Mouse (Mus musculus) gastrocnemius, postnatal 25 days (tissue): Measurements from ENCODE around the gene Slc25a42. TPM values are rescaled to one million over a fixed set of nuclear protein-coding genes. Genes with fewer than 3 reads are reported as not detected.
A peak's percentile ranks its signal among the peaks of the same experiment; 100 is the strongest.
"Not testable (repeated sequence)": the region's sequence is repeated elsewhere in the genome, so short reads cannot be mapped to it uniquely, and the experiment has no call there.

Experiments used
- DNase-seq: peaks from one replicate; pipeline ENCODE4 v3.0.0; 2022
- long read RNA-seq, 2 experiments: library from polyadenylated mRNA; stranded (forward); transcript quantifications; one replicate each; pipeline ENCODE4 v2.0.0; 2021
- total RNA-seq, 2 experiments: library from RNA; stranded (reverse); gene quantifications; 1 replicate in 1 of 2; 2 replicates in 1 of 2; pipeline ENCODE4 v1.2.3; 2021

The Slc25a42 gene
- total RNA-seq = 10 to 100 TPM; 30.0 to 39.2 TPM
- long read RNA-seq, experiment 1, partial matches to known transcripts = 0 of 8 reads
- long read RNA-seq, experiment 1, other reads (novel, unspliced or antisense) = 6 of 8 reads
- long read RNA-seq, experiment 2, transcript Slc25a42-202 (8 exons, 3,196 nt) = major isoform, 6 of 11 reads
- long read RNA-seq, experiment 2, partial matches to known transcripts = 0 of 11 reads
- long read RNA-seq, experiment 2, other reads (novel, unspliced or antisense) = 5 of 11 reads

DNA sequence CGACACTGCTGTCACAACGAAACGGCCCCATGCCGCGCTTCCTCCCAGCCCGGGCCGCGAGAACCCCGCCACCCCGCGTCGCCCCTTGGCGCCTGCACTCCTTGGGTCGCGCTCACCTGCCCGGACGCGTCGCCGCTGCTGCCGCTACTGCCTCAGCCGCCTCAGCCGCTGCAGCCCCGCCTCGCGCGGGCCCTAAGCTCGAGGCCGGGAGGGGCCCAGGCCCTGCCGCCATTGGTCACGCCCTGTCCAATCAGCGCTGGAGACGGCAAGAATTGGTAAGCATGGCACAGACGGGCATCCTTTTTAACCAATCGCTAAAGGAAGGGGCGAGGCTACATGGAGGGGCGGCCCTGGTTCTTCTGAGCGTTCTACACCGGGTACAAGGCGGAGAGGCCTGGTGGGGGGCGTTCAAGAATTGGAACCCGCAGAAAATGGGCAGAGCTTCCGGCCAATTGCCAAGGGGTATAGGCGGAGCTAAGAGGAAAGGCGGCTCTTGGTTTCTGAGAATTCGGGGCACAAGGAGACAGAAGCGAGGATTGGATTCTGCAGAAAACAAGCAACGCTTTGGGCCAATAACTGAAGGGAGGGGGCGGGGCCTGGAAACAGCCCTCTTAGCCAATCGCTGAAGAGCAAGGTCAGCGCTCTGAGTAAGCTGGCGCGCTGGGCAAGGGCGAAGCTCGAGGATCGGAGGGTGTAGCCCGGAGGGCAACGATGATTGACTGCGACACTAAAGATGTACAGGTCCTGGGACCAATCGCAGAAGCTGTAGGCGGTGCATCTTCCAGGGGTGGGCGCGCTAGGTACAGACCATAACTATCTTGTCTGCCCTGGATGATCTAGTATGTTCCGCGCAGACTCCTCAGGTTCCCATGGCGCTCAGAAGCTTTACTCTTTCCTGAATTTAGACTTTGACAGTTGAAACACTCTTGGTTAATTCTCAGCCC lies at the start of gene Slc25a42:
TSS of gene Slc25a42 (minus strand) at position 194 of the 944 bp plus-strand sequence.
- peak; percentile 99 for DNase-seq

DNA sequence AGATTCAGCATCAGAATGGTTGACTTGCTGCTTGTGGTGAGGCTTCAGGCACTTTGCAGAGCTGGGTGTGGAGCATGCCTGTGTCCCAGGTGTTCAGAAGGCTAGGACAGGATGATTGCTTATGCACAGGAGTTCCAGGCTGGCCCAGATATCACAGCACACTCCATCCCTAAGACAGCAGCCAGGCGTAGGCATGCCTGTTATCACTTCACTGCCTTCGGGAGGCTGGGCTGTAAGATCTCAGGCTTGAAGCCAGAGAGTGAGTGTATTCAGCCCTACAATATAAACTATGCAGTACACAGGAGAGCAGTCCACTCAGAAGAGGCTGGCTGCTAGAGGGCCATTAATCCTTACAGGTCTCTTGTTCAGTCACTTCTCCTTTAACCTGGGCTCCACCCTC lies 46.9 kb upstream of the Slc25a42 start:
- DNase-seq = no peak

- DNase-seq = no peak
Observed at GRCm38 (mm10) chr8:70258600-70258999, 46.5 kb upstream of the Slc25a42 start.

- no peak for DNase-seq
Observed at GRCm38 (mm10) chr8:70257456-70257855, 45.4 kb upstream of the Slc25a42 start.

DNA sequence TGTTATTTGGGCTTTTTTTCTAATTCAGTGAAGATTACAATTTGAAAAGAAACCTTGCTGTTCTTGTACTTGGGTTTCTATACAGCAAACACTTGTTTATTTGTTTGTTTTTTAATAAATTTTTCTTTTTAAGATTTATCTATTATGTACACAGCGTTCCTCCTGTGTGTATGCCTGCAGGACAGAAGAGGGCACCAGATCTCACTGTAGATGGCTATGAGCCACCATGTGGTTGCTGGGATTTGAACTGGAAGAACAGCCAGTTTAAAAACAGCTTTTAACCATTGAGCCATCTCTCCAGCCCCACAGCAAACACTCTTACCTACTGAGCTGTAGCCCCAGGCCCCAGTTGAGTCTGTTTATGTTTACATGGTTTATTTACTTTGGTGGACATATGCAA lies 42.5 kb upstream of the Slc25a42 start:
- no peak for DNase-seq

GRCm38 (mm10) chr8:70247841-70248240 lies 35.7 kb upstream of the Slc25a42 start:
- no peak for DNase-seq

DNA sequence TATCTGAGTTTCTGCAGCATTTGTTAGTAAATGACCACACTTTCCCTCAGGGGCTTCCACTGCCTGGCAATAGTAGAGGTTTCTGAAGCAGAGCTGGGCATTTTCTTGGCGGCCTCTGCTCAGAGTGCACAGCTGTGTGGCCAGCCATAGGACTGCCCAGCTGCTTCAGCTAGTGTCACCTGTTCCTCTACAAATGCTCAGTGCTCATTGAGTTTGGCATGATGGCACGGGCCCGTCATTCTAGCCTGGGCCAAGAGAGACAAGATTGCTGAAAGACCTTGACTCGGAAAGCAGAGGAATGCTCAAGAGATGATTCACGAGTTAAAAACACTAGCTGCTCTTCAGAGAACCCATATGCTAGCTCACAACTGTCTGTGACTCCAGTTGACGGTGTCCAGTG lies 34.5 kb upstream of the Slc25a42 start:
- no peak for DNase-seq

- no peak for DNase-seq
Observed at GRCm38 (mm10) chr8:70240642-70241041, 28.5 kb upstream of the Slc25a42 start.

- DNase-seq = no peak
Observed at GRCm38 (mm10) chr8:70237842-70238241, 25.7 kb upstream of the Slc25a42 start.

- no peak for DNase-seq
Observed at GRCm38 (mm10) chr8:70234781-70235128, 22.6 kb upstream of the Slc25a42 start.

DNA sequence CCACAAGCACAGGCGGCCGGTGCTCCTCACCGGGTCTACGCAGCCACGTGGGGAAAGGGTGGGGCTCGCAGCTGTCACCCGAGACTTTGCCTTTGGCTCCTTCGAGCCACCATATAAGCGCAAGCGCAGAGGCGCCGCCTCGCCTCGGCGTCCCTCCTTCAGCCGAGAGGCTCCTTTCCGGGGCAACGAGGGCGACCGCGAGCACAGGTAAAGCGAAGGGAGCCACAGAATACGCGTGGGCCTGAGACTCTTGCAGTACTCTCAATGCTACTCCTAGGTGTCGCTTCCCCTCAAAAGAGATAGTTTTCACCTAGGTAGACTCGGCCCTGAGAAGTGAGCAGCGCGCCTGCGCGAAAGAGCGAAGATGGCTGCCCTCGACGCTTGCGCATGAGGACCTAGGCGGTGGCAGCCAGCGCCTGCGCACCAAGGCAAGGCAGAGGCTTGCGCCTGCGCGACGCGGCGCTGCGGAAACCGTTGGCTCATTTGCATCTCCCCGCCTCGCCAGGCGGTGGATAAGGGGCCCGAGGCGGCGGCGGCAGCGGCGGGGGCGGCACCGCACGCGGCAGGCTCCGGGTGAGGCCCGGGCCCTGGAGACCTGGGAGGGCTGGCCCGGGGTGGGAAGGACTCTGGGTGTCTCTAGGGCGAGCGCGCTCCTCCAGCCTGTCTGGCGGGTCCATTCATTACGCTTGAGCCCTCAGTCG lies 22.1 kb upstream of the Slc25a42 start, which contains the start of the genes Sugp2 and Armc6:
TSS of gene Sugp2 (plus strand) at position 147 of the 701 bp plus-strand sequence.
TSS of gene Armc6 (minus strand) at position 387 of the 701 bp plus-strand sequence.
- DNase-seq = peak; percentile 94

DNA sequence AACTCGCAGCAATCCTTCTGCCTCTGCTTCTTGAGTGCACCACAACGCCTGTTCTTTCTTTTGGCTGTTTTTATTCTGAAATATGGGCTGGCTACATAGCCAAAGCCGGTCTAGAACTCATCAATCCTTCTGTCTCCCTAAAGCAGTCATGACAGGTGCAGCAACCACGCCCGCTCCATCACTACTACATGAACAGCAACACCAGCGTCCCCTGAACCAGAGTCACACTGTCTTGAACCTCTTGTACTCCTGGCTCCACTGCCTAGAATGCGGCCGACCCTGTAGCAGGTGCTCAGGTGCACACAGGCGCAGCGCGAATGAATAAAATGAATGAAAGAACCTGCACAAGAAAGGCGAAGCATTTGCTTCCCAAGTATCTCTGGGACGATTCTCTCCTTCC lies 21.5 kb upstream of the Slc25a42 start:
- DNase-seq = no peak

DNA sequence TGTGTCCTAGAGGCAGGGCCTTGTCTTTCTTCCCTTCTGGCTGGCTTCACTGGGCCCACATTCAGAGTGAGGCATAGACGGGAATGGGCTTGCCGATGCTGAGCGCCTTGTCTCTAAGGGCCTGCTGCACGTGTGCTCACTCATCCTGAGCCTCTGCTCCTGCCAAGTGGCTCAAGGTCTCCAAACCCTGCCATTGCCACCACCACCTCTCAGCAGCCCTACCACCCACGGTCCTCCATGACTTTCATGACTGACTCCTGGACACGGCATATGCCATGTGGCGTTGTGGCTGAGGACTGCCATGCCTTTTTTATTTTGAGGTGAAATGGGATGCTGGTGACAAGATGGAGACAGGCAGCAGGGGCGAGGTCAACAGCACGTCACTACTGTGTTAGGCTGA lies 18.7 kb upstream of the Slc25a42 start:
- no peak for DNase-seq

DNA sequence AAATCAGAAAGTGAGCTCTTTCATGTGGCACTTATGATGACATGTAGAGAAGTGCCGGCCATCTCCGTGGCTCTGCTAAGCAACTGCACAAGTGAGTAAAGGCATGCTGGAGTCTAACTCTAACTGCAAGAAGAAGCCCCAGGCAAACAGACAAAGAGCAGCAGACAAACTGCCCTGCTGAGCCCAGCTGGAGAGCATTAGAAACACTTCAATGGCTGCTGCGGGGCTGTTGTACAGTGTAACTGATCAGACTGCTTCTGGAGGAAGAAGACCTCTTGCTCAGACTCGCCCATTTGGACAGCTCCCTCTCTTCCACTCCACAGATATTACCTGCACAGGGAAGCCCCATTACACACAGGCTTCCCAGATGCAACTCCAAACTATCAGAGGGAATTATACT lies 15.9 kb upstream of the Slc25a42 start:
- no peak for DNase-seq

GRCm38 (mm10) chr8:70223341-70223740 lies 11.2 kb upstream of the Slc25a42 start:
- DNase-seq = peak; percentile 50

DNA sequence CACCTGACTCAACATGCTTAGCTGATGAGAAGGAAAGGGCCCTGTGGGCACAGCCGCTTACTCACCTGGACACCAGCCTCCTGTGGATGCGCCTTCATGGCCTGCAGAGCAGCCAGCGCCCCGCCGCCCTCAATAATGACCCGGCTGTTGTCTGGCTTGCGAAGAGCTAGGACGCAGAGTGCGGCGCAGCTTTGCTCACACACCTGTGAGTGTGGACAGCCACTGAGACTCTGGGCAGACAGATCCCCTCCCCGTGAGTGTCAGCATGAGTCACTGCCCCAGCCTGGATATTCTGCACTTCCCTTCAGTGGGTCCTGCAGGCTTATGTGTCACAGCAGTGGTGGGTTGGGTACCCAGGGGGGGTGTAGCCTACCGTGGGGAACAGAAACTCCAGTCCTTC lies 9.9 kb upstream of the Slc25a42 start:
- no peak for DNase-seq

- DNase-seq = no peak
Observed at GRCm38 (mm10) chr8:70220911-70221310, 8.8 kb upstream of the Slc25a42 start.

DNA sequence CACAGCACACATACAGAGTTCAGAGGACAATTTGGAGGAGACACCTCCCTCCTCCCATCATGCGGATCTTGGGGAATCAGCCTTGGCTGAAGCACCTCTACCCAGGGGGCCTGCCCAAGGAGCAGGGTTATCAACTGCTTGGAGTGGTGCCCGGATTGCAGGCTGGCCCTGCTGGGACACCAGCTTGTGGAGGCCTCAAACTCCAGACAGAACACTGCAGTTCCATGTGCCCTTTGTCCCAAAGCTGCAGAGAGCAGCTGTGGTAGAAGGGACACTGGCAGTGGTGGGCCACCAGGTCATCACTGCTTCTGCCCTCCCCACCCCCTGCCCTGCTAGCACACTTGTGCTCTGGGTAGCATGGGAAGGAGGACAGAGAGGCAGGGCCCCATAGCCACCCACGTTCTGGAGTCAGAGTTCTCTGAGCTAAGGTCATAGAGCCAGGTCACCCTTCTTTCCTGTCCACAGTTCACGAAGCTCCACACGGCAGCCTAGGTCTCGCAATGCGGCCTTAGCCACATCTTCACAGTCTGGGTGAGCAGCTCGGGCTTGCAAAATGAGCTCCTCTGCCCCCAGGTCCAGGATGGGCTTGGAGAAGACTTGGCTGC lies 8.2 kb upstream of the Slc25a42 start:
- DNase-seq = no peak

- no peak for DNase-seq
Observed at GRCm38 (mm10) chr8:70219107-70219684, 7.1 kb upstream of the Slc25a42 start.

GRCm38 (mm10) chr8:70217441-70217840 lies 5.3 kb upstream of the Slc25a42 start:
- DNase-seq = no peak

DNA sequence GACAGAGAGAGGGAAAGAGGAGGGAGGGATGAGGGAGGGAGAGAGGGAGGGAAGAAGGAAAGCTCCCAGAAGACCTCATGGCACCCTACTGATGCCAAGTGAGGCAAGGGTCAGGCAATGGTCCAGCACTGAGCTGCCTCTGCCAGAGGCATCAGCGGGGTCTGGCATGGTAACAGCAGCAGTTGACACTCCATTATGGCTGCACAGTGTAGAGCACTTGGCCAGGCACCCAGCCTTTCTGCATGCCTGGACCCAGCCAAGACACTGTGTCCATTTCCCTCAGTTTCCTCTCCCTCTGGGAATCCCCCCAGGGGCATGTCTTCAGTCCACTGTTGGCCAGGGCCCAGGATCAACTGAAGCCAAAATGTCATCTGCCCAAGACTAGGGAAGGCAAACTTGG lies 4.5 kb upstream of the Slc25a42 start:
- peak; percentile 79 for DNase-seq

GRCm38 (mm10) chr8:70216161-70216560 lies 4.1 kb upstream of the Slc25a42 start:
- not testable (repeated sequence) for DNase-seq
